Mouse (Mus musculus) lung, embryonic 16.5 days (tissue): ENCODE data around the gene Plxnb3. TPM values are rescaled to one million over a fixed set of nuclear protein-coding genes. Genes with fewer than 3 reads are reported as not detected.
"Not testable (repeated sequence)": the region's sequence is repeated elsewhere in the genome, so short reads cannot be mapped to it uniquely, and the experiment has no call there.

Experiments
- ATAC-seq: fragments of 200-750 bp; cut with Nextera tagmentation; 2 replicates; pipeline ENCODE4 v1.8.0; 2017; ENCODE audit warnings: low read depth, mild to moderate bottlenecking, moderate library complexity
- H3K27ac ChIP-seq: fragments of 300-500 bp; sonication (generic); 2 replicates; pipeline ENCODE4 v1.5.1; 2014; ENCODE audit warnings: mild to moderate bottlenecking, control low read depth, low read length
- H3K27me3 ChIP-seq: fragments of 300-500 bp; sonication (generic); 2 replicates; pipeline ENCODE4 v1.6.1; 2014; ENCODE audit warnings: low read depth, low read length, mixed read lengths; ENCODE audit not compliant: control insufficient read depth, insufficient read depth
- H3K36me3 ChIP-seq: fragments of 300-500 bp; sonication (generic); 2 replicates; pipeline ENCODE4 v1.6.1; 2014; ENCODE audit warnings: low read length; ENCODE audit not compliant: control insufficient read depth, insufficient read depth
- H3K4me1 ChIP-seq: fragments of 300-500 bp; sonication (generic); replicated peaks from 2 replicates; pipeline ENCODE4 v1.6.1; 2014; ENCODE audit warnings: low read length, mixed read lengths; ENCODE audit not compliant: control insufficient read depth, insufficient read depth
- H3K4me2 ChIP-seq: fragments of 300-500 bp; sonication (generic); 2 replicates; pipeline ENCODE4 v1.6.1; 2014; ENCODE audit warnings: low read depth, low read length, control low read depth
- H3K4me3 ChIP-seq: fragments of 300-500 bp; sonication (generic); 2 replicates; pipeline ENCODE4 v1.5.1; 2014; ENCODE audit warnings: mild to moderate bottlenecking, low read length, control low read depth
- H3K9ac ChIP-seq: fragments of 300-500 bp; sonication (generic); 2 replicates; pipeline ENCODE4 v1.6.1; 2014; ENCODE audit warnings: low read length, control low read depth
- H3K9me3 ChIP-seq: fragments of 300-500 bp; sonication (generic); 2 replicates; pipeline ENCODE4 v1.6.1; 2016; ENCODE audit warnings: low read length; ENCODE audit not compliant: control insufficient read depth
- WGBS: fragments of 180-500 bp; shearing (Covaris S2); extraction: QIAGEN DNeasy Blood & Tissue Kit; methylation state at CpG from one replicate; pipeline ENCODE4 v1.1.7; 2014; 5-methylcytosine and 5-hydroxymethylcytosine counted together
- polyA plus RNA-seq: library from polyadenylated mRNA; unstranded; fragments of >200 nt; fragmentation: Nextera tagmentation; extraction: Ambion mirVana; gene quantifications from 2 replicates; pipeline ENCODE4 v1.2.1, GENCODE M21; 2015

Plxnb3 gene
- polyA plus RNA-seq, 1 experiment from 2014 or later, result 0.35 TPM

- Histone ChIP-seq H3K4me3 (no peak overlapping the region), H3K27ac (no peak overlapping the region), H3K27me3 (no peaks in the 10 kb centered on the region), H3K4me1 (no peaks in the 10 kb centered on the region), H3K9ac (no peak overlapping the region), H3K36me3 (no peaks in the 10 kb centered on the region), H3K9me3 (no peaks in the 10 kb centered on the region), H3K4me2 (no peak overlapping the region)
- no peak for ATAC-seq
- 50% methylated on average over 1 of the region's 1 CpGs for WGBS
These were observed 18.7 kb upstream of the Plxnb3 start for GRCm38 (mm10) chrX:73738155-73738554.

GRCm38 (mm10) chrX:73739151-73739550 is 17.7 kb upstream of the Plxnb3 start:
- Histone ChIP-seq H3K4me2 (no peak overlapping the region), H3K27me3 (no peaks in the 10 kb centered on the region), H3K4me3 (no peak overlapping the region), H3K9ac (no peak overlapping the region), H3K4me1 (no peaks in the 10 kb centered on the region), H3K27ac (no peak overlapping the region), H3K9me3 (no peaks in the 10 kb centered on the region), H3K36me3 (no peaks in the 10 kb centered on the region)
- no peak for ATAC-seq
- 65% methylated on average over 5 of the region's 5 CpGs for WGBS

- not testable (repeated sequence) for H3K4me2 ChIP-seq, ATAC-seq, H3K9ac ChIP-seq, H3K27me3 ChIP-seq, H3K27ac ChIP-seq, H3K4me1 ChIP-seq, H3K9me3 ChIP-seq, H3K36me3 ChIP-seq, H3K4me3 ChIP-seq
- WGBS, result 87% methylated on average over 7 of the region's 7 CpGs
These were observed 17.0 kb upstream of the Plxnb3 start for GRCm38 (mm10) chrX:73739841-73740240.

GRCm38 (mm10) chrX:73744774-73745481 is 12.0 kb upstream of the Plxnb3 start:
- no peaks in the 10 kb centered on the region for H3K9me3 ChIP-seq
- no peaks in the 10 kb centered on the region for H3K27me3 ChIP-seq
- no peaks in the 10 kb centered on the region for H3K36me3 ChIP-seq
- no peak overlapping the region for H3K4me2 ChIP-seq
- H3K27ac ChIP-seq, result peak overlapping the region; percentile 87
- no peak overlapping the region for H3K4me3 ChIP-seq
- no peaks in the 10 kb centered on the region for H3K4me1 ChIP-seq
- 48% methylated on average over 1 of the region's 1 CpGs for WGBS
- H3K9ac ChIP-seq, result no peak overlapping the region
- peak; percentile 90 for ATAC-seq

GRCm38 (mm10) chrX:73748977-73749376 is 7.9 kb upstream of the Plxnb3 start:
- H3K27me3 ChIP-seq, result no peaks in the 10 kb centered on the region
- H3K9ac ChIP-seq, result no peak overlapping the region
- no peak overlapping the region for H3K4me2 ChIP-seq
- H3K4me1 ChIP-seq, result no peaks in the 10 kb centered on the region
- WGBS, result 69% methylated on average over 1 of the region's 1 CpGs
- H3K4me3 ChIP-seq, result no peak overlapping the region
- H3K36me3 ChIP-seq, result no peaks in the 10 kb centered on the region
- no peak for ATAC-seq
- H3K27ac ChIP-seq, result no peak overlapping the region
- no peaks in the 10 kb centered on the region for H3K9me3 ChIP-seq

GRCm38 (mm10) chrX:73758611-73759290 is 1.9 kb downstream of the Plxnb3 start:
- Histone ChIP-seq H3K4me2 (no peak overlapping the region), H3K27me3 (no peaks in the 10 kb centered on the region), H3K9ac (no peak overlapping the region), H3K4me1 (no peaks in the 10 kb centered on the region), H3K9me3 (no peaks in the 10 kb centered on the region), H3K36me3 (no peaks in the 10 kb centered on the region), H3K4me3 (no peak overlapping the region), H3K27ac (no peak overlapping the region)
- ATAC-seq, result no peak
- WGBS, result 80% methylated on average over 13 of the region's 13 CpGs

- H3K9me3 ChIP-seq, result no peaks in the 10 kb centered on the region
- H3K4me3 ChIP-seq, result no peak overlapping the region
- ATAC-seq, result peak; percentile 79
- no peak overlapping the region for H3K4me2 ChIP-seq
- 50% methylated on average over 1 of the region's 1 CpGs for WGBS
- H3K27me3 ChIP-seq, result no peaks in the 10 kb centered on the region
- H3K9ac ChIP-seq, result no peak overlapping the region
- H3K27ac ChIP-seq, result no peak overlapping the region
- H3K4me1 ChIP-seq, result no peaks in the 10 kb centered on the region
- H3K36me3 ChIP-seq, result no peaks in the 10 kb centered on the region
These were observed 8.4 kb downstream of the Plxnb3 start for GRCm38 (mm10) chrX:73765311-73765710.

- no peak for ATAC-seq
- H3K36me3 ChIP-seq, result no peaks in the 10 kb centered on the region
- no peaks in the 10 kb centered on the region for H3K9me3 ChIP-seq
- H3K4me3 ChIP-seq, result no peak overlapping the region
- H3K27me3 ChIP-seq, result no peaks in the 10 kb centered on the region
- no peaks in the 10 kb centered on the region for H3K4me1 ChIP-seq
- no peak overlapping the region for H3K27ac ChIP-seq
- 60% methylated on average over 9 of the region's 9 CpGs for WGBS
- H3K9ac ChIP-seq, result no peak overlapping the region
- no peak overlapping the region for H3K4me2 ChIP-seq
These were observed 10.4 kb downstream of the Plxnb3 start for GRCm38 (mm10) chrX:73767267-73767666.

- peak; percentile 29; the same call in 1 of the 2 replicates for ATAC-seq
- Histone ChIP-seq H3K4me1 (no peaks in the 10 kb centered on the region), H3K4me3 (no peak within 1 kb of the TSS), H3K27ac (no peak within 1 kb of the TSS; the same call in 1 of the 2 replicates), H3K36me3 (0 out of 2 replicates have a peak, but pooled peaks cover 7% of the 10 kb centered on the region), H3K27me3 (no peaks in the 10 kb centered on the region), H3K9me3 (no peaks in the 10 kb centered on the region), H3K9ac (no peak within 1 kb of the TSS), H3K4me2 (no peak within 1 kb of the TSS)
- 47% methylated on average over 9 of the region's 9 CpGs for WGBS
These were observed 17.4 kb downstream of the Plxnb3 start, which contains the start of gene Srpk3 for GRCm38 (mm10) chrX:73774168-73774760. Gene Srpk3, plus strand, starts transcription at chrX:73774405.
